Mouse (Mus musculus): ENCODE measurements around the gene Smim4. TPM values are rescaled to one million over a fixed set of nuclear protein-coding genes. Genes with fewer than 3 reads are reported as not detected.

Smim4 gene
- 10 to 100 TPM; 66.3 to 68.7 TPM for polyA plus RNA-seq (2017; shearing (Covaris generic))

- ATAC-seq, result peak; percentile 96
Measured at GRCm38 (mm10) chr14:31128826-31129219, at the start of gene Smim4. Gene Smim4, minus strand, starts transcription at chr14:31128956.

- no peak for ATAC-seq
Measured at GRCm38 (mm10) chr14:31177715-31178114, 49.0 kb upstream of the Smim4 start.

DNA sequence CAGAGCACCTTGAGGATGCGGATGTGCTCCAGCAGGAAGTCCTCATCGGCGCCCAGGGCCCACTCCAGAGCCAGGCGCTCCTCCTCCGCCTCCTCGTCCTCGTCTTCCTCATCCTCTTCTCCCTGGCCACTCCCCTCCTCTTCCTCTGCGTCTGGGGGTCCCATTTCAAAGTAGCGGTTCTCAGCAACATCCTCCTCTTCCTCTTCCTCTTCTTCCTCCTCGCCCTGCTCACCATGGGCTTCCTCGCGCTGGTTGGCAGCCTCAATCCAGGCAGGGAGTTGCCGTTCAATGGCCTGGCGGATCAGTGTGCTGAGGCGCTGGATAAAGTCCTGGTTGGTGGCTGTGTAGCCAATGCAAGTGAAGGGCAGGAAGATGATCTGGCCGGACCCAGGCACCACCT, 48.5 kb upstream of the Smim4 start:
- no peak for ATAC-seq

DNA sequence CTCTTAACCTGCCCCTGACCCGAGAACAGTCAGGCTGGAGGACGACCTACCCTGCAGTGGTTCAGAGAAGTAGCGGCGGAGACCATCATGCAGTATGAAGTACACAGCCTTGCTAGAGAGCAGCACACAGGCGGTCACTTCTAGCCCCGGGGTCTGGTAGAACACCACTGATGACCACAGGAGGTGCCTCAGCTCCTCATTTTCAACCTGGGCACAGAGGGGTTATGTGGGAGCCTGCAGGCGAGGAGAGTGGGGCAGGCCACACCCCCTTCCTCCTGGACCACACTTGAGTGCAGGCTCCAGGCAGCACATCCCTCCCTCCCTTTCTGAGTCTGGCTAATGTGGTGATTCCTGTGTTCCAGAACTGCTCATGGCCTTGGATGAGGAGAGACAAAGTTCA, 44.8 kb upstream of the Smim4 start:
- ATAC-seq, result no peak

GRCm38 (mm10) chr14:31172781-31173455, 44.2 kb upstream of the Smim4 start:
- ATAC-seq, result no peak

DNA sequence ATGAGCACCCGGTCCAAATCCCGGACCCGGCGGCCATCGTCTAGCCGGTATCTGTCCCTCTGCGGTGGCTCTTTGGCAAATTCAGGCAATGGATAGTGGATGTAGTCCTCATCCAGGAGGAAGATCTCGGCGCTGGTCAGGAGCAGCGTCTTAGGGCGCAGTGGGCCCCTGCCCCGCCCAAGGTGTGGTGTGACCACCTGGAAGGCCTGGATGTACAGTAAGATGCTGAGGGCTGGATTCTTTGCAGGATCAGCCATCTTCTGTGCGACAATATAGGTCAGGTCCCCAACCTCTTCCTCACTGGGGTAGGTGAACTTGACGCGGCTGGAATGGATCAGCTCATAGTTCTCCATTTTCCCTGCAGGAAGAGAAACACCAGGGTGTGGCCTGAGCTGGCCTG, 43.1 kb upstream of the Smim4 start:
- ATAC-seq, result no peak

DNA sequence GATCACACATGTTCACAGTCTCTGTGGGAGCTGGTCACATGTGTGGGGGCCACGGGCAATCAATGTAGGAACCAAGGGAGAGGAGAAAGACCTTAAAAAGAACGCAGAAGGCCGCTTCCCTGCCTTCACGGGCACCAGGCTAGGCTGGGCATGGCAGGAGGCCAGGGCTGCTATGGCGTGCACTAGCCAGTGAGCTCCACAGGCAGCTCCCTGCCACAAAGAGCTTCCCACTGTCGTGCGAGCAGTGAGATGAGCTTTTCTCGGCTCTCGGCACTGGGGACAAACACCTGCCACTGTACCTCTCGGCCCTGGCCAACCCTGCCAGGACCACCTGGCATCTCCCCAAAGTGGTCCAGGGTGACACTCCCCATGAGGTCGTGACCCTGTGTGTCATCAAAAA, 42.6 kb upstream of the Smim4 start:
- no peak for ATAC-seq

GRCm38 (mm10) chr14:31170963-31171362, 42.2 kb upstream of the Smim4 start:
- ATAC-seq, result no peak

DNA sequence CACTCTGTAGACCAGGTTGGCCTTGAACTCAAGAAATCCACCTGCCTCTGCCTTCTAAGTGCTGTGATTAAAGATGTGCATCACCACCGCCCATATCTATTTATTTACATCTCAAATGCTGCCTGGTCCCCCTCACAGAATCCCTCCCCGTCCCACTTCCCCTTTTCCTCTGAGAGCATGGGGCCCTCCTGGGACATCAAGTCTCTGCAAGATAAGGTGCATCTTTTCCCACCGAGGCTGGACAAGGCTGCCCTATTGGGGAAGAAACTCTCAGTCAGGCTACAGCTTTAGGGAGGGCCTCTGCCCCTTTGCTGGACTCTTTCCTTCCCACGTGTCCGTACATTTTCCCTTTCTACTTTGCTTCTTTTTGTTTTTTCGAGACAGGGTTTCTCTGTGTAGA, 40.8 kb upstream of the Smim4 start:
- ATAC-seq, result no peak

- ATAC-seq, result no peak
Measured at GRCm38 (mm10) chr14:31168425-31168824, 39.7 kb upstream of the Smim4 start, which contains the start of gene Stab1. Gene Stab1, minus strand, starts transcription at chr14:31168641.

DNA sequence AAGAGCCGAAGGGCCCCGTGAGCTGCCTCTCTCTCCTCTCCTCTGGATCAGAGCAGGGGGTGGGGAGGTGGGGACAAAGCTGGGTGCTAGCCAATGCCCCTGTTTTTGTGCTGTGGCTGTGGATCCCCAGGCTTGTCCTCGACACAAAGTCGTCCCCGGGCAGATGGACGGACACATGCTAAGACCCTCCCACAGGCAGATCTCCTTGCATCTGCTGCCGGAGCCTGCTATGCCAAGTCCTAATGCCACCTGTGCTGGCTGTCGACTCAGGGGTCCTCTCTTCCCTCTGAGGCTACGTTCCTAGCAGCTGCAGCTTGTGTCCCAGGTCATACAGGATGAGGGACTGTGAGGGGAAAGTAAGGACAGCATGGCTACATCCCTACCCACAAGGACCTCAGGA, 38.1 kb upstream of the Smim4 start:
- no peak for ATAC-seq

- ATAC-seq, result no peak
Measured at GRCm38 (mm10) chr14:31165991-31166630, 37.4 kb upstream of the Smim4 start.

DNA sequence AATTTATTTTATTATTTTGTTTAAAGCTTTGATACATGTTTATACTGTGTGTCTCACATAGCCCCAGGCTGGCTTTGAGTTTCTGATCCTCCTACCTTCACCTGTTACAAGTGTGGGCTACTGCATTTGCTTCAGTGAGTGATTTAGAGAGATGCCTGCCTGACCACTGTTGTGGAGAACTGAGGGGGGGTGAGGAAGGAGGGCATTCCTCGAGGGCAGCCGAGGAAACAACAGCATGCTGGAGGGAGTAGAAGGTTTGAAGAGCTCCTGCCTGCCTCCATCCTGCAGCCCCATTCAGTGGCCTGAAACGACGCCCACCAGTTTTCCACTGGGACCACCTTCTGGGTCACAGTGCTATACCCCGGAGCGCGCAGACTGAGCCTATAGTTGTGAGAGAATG, 36.7 kb upstream of the Smim4 start:
- no peak for ATAC-seq

DNA sequence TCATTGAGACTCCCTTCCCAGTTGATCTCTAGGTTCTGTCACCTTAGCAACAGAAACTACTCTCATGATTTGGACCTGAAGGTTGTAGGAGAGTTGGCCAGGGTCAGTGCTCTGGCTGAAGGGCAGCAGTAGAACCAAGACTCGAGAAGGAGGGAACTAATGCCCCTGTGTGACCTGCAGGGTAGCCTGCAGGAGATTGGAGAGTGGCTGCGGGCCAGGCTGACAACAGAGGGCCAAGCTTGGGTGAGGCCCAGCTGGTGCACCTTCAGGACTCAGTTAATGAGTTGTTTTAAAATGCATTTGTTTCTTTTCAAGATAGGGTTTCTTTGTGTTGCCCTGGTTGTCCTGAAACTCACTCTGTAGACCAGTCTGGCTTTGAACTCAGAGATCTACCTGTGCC, 36.3 kb upstream of the Smim4 start:
- ATAC-seq, result no peak

DNA sequence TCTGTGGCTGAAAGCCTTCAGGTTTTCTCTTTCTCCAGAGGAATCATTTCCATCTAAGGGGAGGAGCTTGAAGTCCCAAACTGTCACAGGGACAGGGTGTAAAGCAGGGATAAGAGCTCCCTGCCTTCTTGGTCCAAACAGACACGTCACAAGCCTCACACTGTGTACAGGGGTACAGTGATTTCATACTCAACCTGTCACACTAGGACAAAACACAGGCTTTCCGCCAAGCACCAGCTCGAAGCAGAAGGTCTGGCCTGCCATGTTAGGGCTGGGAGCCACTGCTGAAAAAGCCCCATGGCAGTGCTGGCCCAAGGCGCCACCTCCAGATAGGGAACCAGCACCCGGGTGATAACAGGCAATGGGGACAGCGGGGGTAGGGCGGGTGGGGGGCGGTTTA, 35.3 kb upstream of the Smim4 start:
- no peak for ATAC-seq

GRCm38 (mm10) chr14:31161638-31162037, 32.9 kb upstream of the Smim4 start:
- ATAC-seq, result no peak

GRCm38 (mm10) chr14:31161191-31161590, 32.4 kb upstream of the Smim4 start:
- ATAC-seq, result no peak

DNA sequence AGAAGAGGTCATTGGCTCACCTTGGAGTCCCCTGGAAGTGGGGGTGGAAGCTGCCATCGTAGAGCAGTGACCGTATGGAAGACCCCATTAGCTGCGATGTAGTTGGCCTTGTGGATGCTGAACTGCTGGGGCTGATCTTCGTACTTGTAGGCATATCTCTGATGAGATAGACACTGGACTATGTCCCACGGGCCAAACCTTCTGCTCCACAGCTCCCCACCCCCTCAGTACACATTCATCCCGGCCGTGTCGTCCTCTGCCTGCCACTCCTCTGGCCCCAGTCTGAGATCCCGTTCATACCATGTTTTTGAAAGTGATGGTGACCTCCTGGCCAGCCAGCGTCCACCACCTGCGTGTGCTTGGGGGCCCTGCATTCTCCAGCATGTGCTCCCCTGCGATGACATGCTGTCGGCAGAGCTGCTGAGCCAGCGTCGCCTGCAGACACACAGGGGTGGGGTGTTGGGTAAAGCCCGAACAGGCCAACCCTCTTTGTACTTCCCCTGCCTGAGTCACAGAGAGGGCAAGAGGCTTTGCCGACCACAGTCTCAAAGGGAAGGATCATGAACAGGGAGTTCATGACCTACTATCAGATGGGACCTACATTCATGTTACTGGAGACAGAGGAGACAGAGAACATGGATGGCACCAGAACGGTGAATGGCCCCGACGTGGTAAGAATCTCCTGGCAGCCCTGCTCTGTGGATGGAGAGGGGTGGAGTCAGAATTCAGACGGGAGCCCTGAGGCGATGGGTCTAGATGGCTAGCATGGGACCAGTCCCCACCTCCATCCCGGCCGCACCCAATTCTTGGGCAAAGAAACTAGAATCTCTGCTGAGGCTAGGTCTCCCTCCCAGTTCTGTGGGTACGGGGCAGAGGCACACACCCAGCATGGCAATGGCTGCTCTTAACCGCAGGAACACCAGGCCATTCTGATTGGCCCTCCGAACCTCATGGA, 31.7 kb upstream of the Smim4 start:
- ATAC-seq, result peak; percentile 72

DNA sequence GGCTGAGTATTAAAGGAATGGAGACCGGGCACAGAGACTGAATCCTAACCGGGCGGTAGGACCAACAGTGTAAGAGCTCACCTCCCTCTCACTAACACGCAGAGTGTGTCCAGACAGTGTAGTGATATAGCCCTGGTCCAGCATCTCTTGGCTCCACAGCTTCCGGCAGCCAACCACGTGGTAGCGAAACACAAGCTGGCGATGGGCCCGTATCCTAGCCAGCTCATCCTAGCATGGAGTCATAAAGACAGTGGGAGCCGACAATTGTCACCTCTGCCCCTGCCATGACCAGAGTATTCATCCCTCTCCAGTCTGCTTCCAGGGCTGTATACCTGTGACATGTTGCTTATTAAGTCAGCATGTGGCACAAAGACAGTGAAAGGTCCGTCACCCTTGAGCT, 16.9 kb upstream of the Smim4 start:
- no peak for ATAC-seq

- no peak for ATAC-seq
Measured at GRCm38 (mm10) chr14:31141011-31141410, 12.3 kb upstream of the Smim4 start.

DNA sequence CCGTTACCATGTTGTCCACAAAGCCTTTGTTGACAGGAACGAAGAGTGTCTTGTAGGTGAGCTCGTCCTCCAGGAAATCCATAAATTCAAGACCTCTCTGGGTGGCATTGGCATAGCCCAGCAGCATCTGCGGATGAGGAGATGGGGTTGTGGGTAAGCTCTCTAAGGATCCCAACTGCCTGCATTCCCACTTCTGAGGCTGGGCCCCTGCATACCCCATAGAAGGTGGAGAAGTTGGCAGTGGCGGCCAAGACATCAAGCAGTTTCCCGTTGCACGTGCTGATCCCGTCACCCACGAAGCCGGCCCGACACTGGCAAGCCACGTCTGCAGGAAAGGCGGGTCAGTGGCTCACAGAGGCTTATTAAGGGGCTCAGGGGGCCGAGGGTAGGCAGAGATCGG, 11.4 kb upstream of the Smim4 start:
- ATAC-seq, result no peak

- no peak for ATAC-seq
Measured at GRCm38 (mm10) chr14:31139666-31140065, 10.9 kb upstream of the Smim4 start.

GRCm38 (mm10) chr14:31138897-31139429, 10.2 kb upstream of the Smim4 start:
- ATAC-seq, result no peak
